Mouse (Mus musculus) midbrain, embryonic 14.5 days (tissue): Measurements from ENCODE around the gene 1700015G11Rik. TPM values are rescaled to one million over a fixed set of nuclear protein-coding genes. Genes with fewer than 3 reads are reported as not detected.
A peak's percentile ranks its signal among the peaks of the same experiment; 100 is the strongest.

Source experiments
- ATAC-seq: fragments of 200-750 bp; cut with Nextera tagmentation; 2 replicates; pipeline ENCODE4 v1.8.0; 2017; ENCODE audit warnings: moderate number of reproducible peaks, moderate library complexity; ENCODE audit not compliant: low FRiP score, low TSS enrichment
- DNase-seq: peaks from one replicate; pipeline ENCODE4 v3.0.0-alpha.2; 2015
- H3K27ac ChIP-seq: fragments of 300-500 bp; sonication (generic); replicated peaks from 2 replicates; pipeline ENCODE4 v1.5.1; 2014; ENCODE audit warnings: mild to moderate bottlenecking, low read depth, low read length, moderate library complexity
- H3K27me3 ChIP-seq: fragments of 300-500 bp; sonication (generic); 2 replicates; pipeline ENCODE4 v1.6.1; 2014; ENCODE audit warnings: low read length, control low read depth, mixed read lengths; ENCODE audit not compliant: control insufficient read depth, insufficient read depth
- H3K36me3 ChIP-seq: fragments of 300-500 bp; sonication (generic); 2 replicates; pipeline ENCODE4 v1.6.1; 2014; ENCODE audit warnings: low read length, control low read depth; ENCODE audit not compliant: control insufficient read depth, insufficient read depth
- H3K4me1 ChIP-seq: fragments of 300-500 bp; sonication (generic); 2 replicates; pipeline ENCODE4 v1.6.1; 2014; ENCODE audit warnings: mild to moderate bottlenecking, antibody characterized with exemption, low read length, control low read depth; ENCODE audit not compliant: control insufficient read depth, insufficient read depth
- H3K4me2 ChIP-seq: fragments of 300-500 bp; sonication (generic); 2 replicates; pipeline ENCODE4 v1.6.1; 2014; ENCODE audit warnings: mild to moderate bottlenecking, low read length, moderate library complexity
- H3K4me3 ChIP-seq: fragments of 300-500 bp; sonication (generic); replicated peaks from 2 replicates; pipeline ENCODE4 v1.5.1; 2014; ENCODE audit warnings: low read depth, low read length
- H3K9ac ChIP-seq: fragments of 300-500 bp; sonication (generic); replicated peaks from 2 replicates; pipeline ENCODE4 v1.6.1; 2014; ENCODE audit warnings: mild to moderate bottlenecking, low read length, moderate library complexity
- H3K9me3 ChIP-seq: fragments of 300-500 bp; sonication (generic); 2 replicates; pipeline ENCODE4 v1.6.1; 2016; ENCODE audit warnings: low read length, control low read depth, mixed read lengths; ENCODE audit not compliant: control insufficient read depth
- WGBS: fragments of 180-500 bp; shearing (Covaris S2); extraction: QIAGEN DNeasy Blood & Tissue Kit; methylation state at CpG from one replicate; pipeline ENCODE4 v1.1.7; 2014; 5-methylcytosine and 5-hydroxymethylcytosine counted together
- polyA plus RNA-seq: library from polyadenylated mRNA; unstranded; fragments of >200 nt; fragmentation: Nextera tagmentation; extraction: Ambion mirVana; gene quantifications from 2 replicates; pipeline ENCODE4 v1.2.1, GENCODE M21; 2014

Gene 1700015G11Rik
- polyA plus RNA-seq, 1 experiment from 2014 or later = not detected

DNA sequence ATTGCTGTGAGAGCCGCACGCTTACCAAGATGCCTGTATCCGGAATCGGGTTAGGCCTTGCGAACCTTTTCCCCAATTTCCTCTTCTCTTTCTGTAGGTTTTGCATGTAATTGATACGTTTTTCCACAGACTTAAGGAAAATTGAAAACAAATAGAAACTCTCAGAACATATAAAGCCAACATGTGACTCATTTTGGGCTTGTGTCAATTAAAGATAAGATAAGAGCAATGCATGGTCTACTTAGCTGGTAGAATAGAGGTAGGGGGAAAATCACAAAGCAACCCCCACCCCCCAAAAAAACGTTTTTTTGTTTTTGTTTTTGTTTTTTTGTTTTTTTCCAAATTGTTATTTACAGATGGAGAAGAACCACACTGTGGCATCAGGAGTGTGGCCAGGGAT, 2.1 kb downstream of the 1700015G11Rik start:
- H3K4me2 ChIP-seq = no peak overlapping the region
- DNase-seq (no peak), ATAC-seq (no peak)
- H3K9me3 ChIP-seq = no peaks in the 10 kb centered on the region
- H3K27me3 ChIP-seq = no peaks in the 10 kb centered on the region
- H3K27ac ChIP-seq = no peak overlapping the region
- H3K4me1 ChIP-seq = no peaks in the 10 kb centered on the region
- H3K9ac ChIP-seq = no peak overlapping the region
- 82% methylated on average over 7 of the region's 7 CpGs for WGBS
- H3K36me3 ChIP-seq = no peaks in the 10 kb centered on the region
- no peak overlapping the region for H3K4me3 ChIP-seq

GRCm38 (mm10) chr7:52007138-52007537, 8.4 kb downstream of the 1700015G11Rik start:
- DNase-seq (no peak), ATAC-seq (no peak)
- Histone ChIP-seq H3K9ac (no peak overlapping the region), H3K27me3 (no peaks in the 10 kb centered on the region), H3K4me2 (no peak overlapping the region), H3K4me1 (peaks cover 6% of the 10 kb centered on the region; the same call in 1 of the 2 replicates), H3K36me3 (peaks cover 3% of the 10 kb centered on the region; the same call in 1 of the 2 replicates), H3K9me3 (no peaks in the 10 kb centered on the region), H3K27ac (no peak overlapping the region), H3K4me3 (no peak overlapping the region)
- 90% methylated on average over 2 of the region's 2 CpGs for WGBS

DNA sequence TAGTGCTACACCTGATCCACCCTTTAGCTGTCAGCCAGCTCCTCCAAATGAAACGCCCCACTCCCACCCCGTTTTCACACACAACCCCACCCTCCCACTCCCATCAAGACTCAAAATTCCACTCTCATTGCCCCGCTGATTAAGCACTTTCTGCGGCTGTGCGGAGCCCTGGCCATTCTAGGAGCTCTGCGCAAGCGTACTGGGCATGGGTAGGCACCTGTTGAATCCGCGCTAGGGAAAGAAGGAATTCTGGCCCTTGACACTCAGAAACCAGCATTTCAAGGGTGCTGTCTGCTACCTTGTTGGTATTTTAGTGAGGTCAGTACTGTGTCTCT, 9.3 kb downstream of the 1700015G11Rik start:
- Histone ChIP-seq H3K4me3 (peak overlapping the region; percentile 71), H3K27me3 (no peaks in the 10 kb centered on the region), H3K36me3 (peaks cover 3% of the 10 kb centered on the region; the same call in 1 of the 2 replicates), H3K9me3 (no peaks in the 10 kb centered on the region), H3K4me2 (peak overlapping the region; percentile 46), H3K4me1 (peaks cover 6% of the 10 kb centered on the region; the same call in 1 of the 2 replicates), H3K27ac (peak overlapping the region; percentile 80; the same call in 1 of the 2 replicates), H3K9ac (peak overlapping the region; percentile 69; the same call in 1 of the 2 replicates)
- ATAC-seq (peak; percentile 83), DNase-seq (no peak)
- WGBS = under 1% methylated on average over 9 of the region's 9 CpGs

DNA sequence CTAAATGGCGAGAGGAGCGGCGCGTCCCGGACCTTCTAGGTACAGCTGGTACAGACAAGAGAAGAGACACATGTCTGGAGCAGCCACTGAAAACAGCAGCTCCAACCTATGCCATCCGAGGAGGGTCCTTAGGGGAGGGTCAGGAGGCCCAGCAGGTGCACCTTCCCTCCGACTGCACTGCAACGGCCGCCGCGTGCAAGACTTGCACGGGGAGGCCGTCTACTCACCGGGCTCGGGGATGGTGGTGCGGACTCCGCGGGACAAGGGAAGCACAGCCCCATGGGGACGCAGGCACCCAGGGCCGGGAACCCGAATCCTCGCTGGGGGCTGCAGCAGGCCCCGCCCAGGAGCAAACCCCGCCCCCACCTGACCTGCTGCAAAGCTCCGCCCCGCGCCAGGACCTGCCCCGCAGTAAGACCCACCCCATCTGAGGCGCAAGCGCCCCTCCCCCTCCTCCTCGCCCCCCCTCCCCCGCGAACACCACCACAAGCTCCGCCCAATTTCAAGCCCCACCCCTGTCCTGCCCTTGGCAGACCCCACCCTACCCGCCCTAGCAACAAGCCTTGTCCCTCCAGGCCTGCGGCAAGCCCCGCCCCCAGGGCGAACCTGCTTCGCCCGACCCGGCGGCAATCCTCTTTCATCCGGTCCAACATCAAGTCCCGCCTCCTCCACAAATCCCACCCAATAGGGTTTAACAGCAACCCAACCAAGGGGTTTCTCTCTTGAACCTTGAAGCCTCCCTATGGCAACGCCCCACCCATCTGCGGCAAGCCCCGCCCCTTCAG, 9.8 kb downstream of the 1700015G11Rik start, which contains the start of gene Svip:
Gene Svip, minus strand, starts transcription at position 508 of the 785 bp plus-strand sequence.
- Histone ChIP-seq H3K4me2 (peak within 1 kb of the TSS; percentile 46), H3K9me3 (no peaks in the 10 kb centered on the region), H3K36me3 (peaks cover 3% of the 10 kb centered on the region; the same call in 1 of the 2 replicates), H3K4me3 (peak within 1 kb of the TSS; percentile 71), H3K27ac (peak within 1 kb of the TSS; percentile 80), H3K4me1 (peaks cover 6% of the 10 kb centered on the region; the same call in 1 of the 2 replicates), H3K27me3 (no peaks in the 10 kb centered on the region), H3K9ac (peak within 1 kb of the TSS; percentile 69)
- ATAC-seq (peak; percentile 96), DNase-seq (peak; percentile 96)
- WGBS = 0% methylated on average over 41 of the region's 47 CpGs

DNA sequence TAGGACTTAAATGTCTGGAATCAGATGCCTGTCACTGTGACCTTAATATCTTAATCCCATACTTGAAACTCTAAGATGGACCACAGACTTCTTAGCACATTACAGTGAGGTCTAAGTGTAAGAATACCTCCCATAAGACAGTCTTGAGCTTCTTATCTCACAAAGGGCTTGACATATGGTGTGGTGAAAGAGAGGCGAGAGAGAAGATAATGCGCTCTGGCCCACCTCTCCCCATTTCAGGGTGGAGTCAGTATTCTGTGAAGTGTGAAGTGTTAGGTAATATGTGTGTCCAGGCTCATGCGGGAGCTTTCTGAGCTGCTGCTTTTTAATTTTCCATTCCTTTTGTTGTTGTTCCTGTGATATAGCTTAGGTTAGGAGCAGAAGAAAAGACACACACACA, 24.5 kb downstream of the 1700015G11Rik start:
- Histone ChIP-seq H3K4me2 (no peak overlapping the region), H3K27ac (no peak overlapping the region), H3K4me3 (no peak overlapping the region), H3K27me3 (no peaks in the 10 kb centered on the region), H3K4me1 (no peaks in the 10 kb centered on the region), H3K36me3 (no peaks in the 10 kb centered on the region), H3K9ac (no peak overlapping the region), H3K9me3 (no peaks in the 10 kb centered on the region)
- WGBS = 80% methylated on average over 3 of the region's 3 CpGs
- no peak for DNase-seq
- ATAC-seq = no peak

GRCm38 (mm10) chr7:51986909-51987308, 28.6 kb downstream of the 1700015G11Rik start:
- WGBS = 72% methylated on average over 6 of the region's 6 CpGs
- Histone ChIP-seq H3K9me3 (no peaks in the 10 kb centered on the region), H3K36me3 (no peaks in the 10 kb centered on the region), H3K27ac (no peak overlapping the region), H3K9ac (no peak overlapping the region), H3K4me3 (no peak overlapping the region), H3K4me2 (no peak overlapping the region), H3K4me1 (no peaks in the 10 kb centered on the region), H3K27me3 (no peaks in the 10 kb centered on the region)
- ATAC-seq (no peak), DNase-seq (no peak)

DNA sequence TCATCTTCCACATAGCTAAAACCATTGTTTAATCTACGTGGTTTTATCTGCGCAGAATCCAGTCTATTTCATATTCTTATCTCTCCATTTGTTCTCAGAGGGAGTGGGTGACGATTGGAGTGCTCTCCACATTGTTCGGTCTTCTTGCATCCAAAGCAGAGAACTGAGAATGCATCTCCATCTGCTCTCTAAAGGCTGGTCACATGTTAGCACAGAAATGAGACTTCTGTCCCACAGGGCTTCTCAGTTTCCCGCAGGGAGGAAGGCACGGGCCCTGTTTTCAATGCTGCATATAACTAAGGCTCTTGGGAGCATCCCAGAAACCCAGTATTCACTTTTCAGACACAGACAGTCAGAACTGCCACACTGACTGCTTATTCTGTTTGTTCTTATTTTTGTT, 29.8 kb downstream of the 1700015G11Rik start:
- Histone ChIP-seq H3K27ac (no peak overlapping the region), H3K4me2 (no peak overlapping the region), H3K4me3 (no peak overlapping the region), H3K36me3 (no peaks in the 10 kb centered on the region), H3K9ac (no peak overlapping the region), H3K27me3 (no peaks in the 10 kb centered on the region), H3K9me3 (no peaks in the 10 kb centered on the region), H3K4me1 (no peaks in the 10 kb centered on the region)
- no peak for ATAC-seq
- WGBS = 85% methylated on average over 6 of the region's 6 CpGs
- no peak for DNase-seq

- Histone ChIP-seq H3K9ac (no peak overlapping the region), H3K36me3 (no peaks in the 10 kb centered on the region), H3K27ac (no peak overlapping the region), H3K4me3 (no peak overlapping the region), H3K4me2 (no peak overlapping the region), H3K9me3 (no peaks in the 10 kb centered on the region), H3K4me1 (no peaks in the 10 kb centered on the region), H3K27me3 (no peaks in the 10 kb centered on the region)
- DNase-seq = no peak
- no peak for ATAC-seq
- WGBS = 25% methylated on average over 1 of the region's 1 CpGs
Observed at GRCm38 (mm10) chr7:51982303-51982702, 33.2 kb downstream of the 1700015G11Rik start.

DNA sequence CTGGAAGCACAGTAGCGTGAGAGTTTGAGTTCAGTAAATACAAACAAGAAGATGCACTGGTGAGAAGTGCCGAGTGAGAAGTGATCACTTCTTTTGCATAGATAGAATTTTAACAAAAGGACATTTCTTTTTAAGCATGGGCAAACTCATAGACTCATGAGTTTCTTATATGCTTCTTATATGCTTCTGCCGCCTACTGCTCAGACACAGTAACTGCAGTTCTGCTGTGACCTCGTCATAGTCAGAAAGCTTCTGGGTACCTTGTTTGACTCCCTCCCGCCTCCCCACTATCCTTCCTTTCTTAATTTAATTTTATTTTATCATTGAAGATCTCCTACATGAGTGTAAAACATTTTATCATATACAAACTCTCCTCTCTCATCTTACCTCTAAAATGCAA, 36.3 kb downstream of the 1700015G11Rik start:
- Histone ChIP-seq H3K9ac (no peak overlapping the region), H3K27me3 (no peaks in the 10 kb centered on the region), H3K4me1 (0 out of 2 replicates have a peak, but pooled peaks cover 5% of the 10 kb centered on the region), H3K27ac (no peak overlapping the region), H3K36me3 (no peaks in the 10 kb centered on the region), H3K4me2 (no peak overlapping the region), H3K4me3 (no peak overlapping the region), H3K9me3 (no peaks in the 10 kb centered on the region)
- DNase-seq = peak; percentile 52
- WGBS = 47% methylated on average over 5 of the region's 5 CpGs
- ATAC-seq = no peak
